Mouse (Mus musculus) cerebellum, adult 8-10 months (tissue): ENCODE measurements around the gene Fgfr2.

ENCODE experiments used
- DNase-seq: peaks from one replicate; pipeline ENCODE4 v3.0.0; 2022

Fgfr2 gene

GRCm38 (mm10) chr7:132234250-132234649, 888.9 kb downstream of the Fgfr2 start:
- DNase-seq: no peak

GRCm38 (mm10) chr7:132233732-132234131, 889.4 kb downstream of the Fgfr2 start:
- no peak for DNase-seq

- no peak for DNase-seq
Measured at GRCm38 (mm10) chr7:132232937-132233336, 890.2 kb downstream of the Fgfr2 start.

GRCm38 (mm10) chr7:132231476-132231875, 891.7 kb downstream of the Fgfr2 start:
- no peak for DNase-seq

- DNase-seq: peak; percentile 67
Measured at GRCm38 (mm10) chr7:132230961-132231360, 892.2 kb downstream of the Fgfr2 start.

GRCm38 (mm10) chr7:132227075-132227640, 896.0 kb downstream of the Fgfr2 start:
- DNase-seq: no peak

GRCm38 (mm10) chr7:132226379-132227074, 896.6 kb downstream of the Fgfr2 start:
- DNase-seq: peak; percentile 93

- no peak for DNase-seq
Measured at GRCm38 (mm10) chr7:132223452-132224141, 899.6 kb downstream of the Fgfr2 start.

- no peak for DNase-seq
Measured at GRCm38 (mm10) chr7:132214031-132214430, 909.1 kb downstream of the Fgfr2 start.

- DNase-seq: peak; percentile 79
Measured at GRCm38 (mm10) chr7:132213460-132213859, 909.7 kb downstream of the Fgfr2 start.

GRCm38 (mm10) chr7:132211920-132212701, 911.0 kb downstream of the Fgfr2 start:
- peak; percentile 67 for DNase-seq

- DNase-seq: no peak
Measured at GRCm38 (mm10) chr7:132210616-132211015, 912.5 kb downstream of the Fgfr2 start.

- DNase-seq: no peak
Measured at GRCm38 (mm10) chr7:132208946-132209651, 914.1 kb downstream of the Fgfr2 start.

GRCm38 (mm10) chr7:132204073-132204612, 919.0 kb downstream of the Fgfr2 start:
- no peak for DNase-seq

- no peak for DNase-seq
Measured at GRCm38 (mm10) chr7:132199686-132200085, 923.5 kb downstream of the Fgfr2 start.

GRCm38 (mm10) chr7:132198806-132199205, 924.3 kb downstream of the Fgfr2 start:
- no peak for DNase-seq

- DNase-seq: no peak
Measured at GRCm38 (mm10) chr7:132197817-132198475, 925.2 kb downstream of the Fgfr2 start.

- no peak for DNase-seq
Measured at GRCm38 (mm10) chr7:132196581-132196980, 926.6 kb downstream of the Fgfr2 start.

- DNase-seq: no peak
Measured at GRCm38 (mm10) chr7:132193606-132194005, 929.5 kb downstream of the Fgfr2 start.

- no peak for DNase-seq
Measured at GRCm38 (mm10) chr7:132187456-132187855, 935.7 kb downstream of the Fgfr2 start.

GRCm38 (mm10) chr7:132183892-132184404, 939.2 kb downstream of the Fgfr2 start:
- no peak for DNase-seq
